Mouse (Mus musculus) cerebellum, adult 11-12 months (tissue): ENCODE measurements around the gene Sycp2.

Source experiments
- DNase-seq: peaks from one replicate; pipeline ENCODE4 v3.0.0; 2022

Gene Sycp2

DNA sequence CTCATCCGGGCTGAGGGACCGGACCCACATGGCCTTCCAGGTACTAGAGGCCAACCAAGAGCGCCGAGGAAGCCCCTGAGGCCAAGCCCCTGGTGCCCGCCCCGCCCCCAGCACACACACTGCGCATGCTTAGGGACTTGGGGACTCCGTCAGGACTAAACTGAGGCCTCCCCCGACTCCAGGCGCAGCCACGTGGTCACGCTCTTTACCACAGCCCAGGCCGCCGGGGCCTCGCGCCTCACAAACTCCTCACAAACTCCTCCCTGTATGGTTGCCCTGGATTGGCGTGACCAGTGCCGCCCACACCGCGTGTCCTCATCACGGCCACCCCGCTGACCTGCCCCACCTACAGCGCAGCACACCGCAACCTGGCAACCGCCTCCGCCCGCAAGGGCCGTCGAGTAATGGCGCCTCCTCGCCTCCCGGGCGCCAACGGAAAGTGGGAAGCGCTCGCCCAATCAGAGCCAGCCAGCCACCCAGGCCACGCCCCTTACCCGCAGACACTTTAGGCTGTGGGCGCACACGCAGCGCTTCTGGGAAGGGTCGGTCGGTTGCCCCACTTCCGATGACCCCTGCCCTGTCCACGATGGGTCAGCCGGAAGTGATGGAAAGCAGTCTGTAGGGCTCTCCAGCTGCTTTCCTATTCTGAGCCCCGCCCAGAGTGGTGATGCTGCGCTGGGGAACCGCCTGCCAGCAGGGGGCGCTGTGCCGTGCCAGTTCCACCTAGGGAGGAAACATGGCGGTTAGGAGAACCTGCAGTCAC, at the start of gene Sycp2:
TSS of gene Sycp2 (minus strand) at position 633 of the 763 bp plus-strand sequence.
- DNase-seq, result no peak

DNA sequence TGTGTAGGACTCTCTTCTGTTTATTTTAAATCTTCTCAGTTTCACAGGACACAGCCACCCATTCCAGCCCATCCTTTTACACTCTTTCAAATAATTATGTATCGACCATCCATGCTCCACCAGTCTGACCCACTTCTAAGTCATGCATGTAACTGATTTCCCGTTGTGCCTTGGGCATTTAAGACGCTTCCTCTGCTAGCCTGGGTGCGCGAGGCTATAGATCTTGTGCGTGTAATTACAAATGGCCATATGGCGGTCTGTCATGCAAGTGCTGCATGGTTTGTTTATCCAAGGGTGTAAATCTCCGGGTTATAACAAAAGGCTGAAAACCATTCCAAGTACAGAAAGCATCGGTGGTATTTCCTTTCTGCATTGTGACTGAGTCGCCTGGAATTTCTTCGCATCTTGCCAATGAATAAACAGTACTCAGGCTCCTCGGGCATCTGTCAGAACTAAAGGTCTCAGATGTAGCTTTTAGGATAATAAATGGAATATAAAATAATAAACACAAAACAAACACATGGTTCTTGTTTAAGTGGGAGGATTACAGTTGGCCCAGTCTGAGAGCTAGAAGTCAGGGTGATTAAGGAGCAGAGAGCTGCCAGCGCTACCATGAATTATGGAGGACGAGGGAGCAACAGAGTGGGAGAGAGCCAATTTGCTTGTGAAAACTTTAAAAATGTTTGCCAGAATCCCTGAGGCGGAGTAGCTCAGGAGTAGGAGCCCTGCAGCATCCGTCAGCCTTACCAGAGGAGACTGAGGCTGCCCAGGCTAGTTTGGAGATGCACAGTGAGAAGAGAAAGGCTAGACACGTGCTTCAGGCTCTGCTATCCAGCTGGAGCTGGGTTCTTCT, 47.4 kb upstream of the Sycp2 start:
- no peak for DNase-seq

DNA sequence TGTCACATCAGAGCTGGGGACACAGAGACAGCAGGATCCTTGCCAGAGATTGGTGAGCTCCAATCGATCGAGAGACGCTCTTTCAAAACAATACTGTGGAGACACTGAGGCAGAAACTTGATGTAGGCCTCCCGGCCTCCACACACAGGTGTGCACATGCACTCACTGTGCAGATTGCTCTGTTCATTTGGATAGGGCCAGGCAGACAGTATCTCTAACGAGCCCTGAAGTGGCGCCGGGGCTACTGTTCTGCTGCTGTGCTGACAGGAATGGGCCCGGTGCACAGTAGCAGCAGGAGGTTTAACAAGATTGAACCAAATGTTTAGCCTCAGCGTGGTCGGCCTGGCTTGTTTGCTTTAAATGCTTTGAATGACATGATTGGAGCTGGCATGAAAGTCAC, 43.5 kb upstream of the Sycp2 start:
- DNase-seq, result no peak

DNA sequence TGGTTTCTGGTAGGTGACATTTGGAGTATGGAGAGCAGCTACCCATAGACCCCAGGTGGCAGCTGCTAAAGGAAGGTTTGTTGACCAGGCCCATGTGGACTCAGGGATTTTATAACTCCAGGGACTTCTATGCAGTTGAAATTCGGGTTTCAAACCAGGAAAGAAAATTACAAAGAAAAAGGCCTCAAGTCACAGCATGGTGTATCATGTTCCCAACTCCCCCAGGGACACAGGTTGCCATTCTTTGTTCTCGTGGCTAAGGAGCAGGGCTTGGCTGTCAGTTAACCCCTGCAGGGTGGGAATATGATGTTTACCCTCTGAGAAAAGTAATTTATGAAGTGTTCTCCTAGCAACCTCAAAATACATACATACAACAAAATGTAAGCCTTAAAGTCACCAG, 42.8 kb upstream of the Sycp2 start:
- DNase-seq, result no peak

- no peak for DNase-seq
These were observed 41.9 kb upstream of the Sycp2 start for GRCm38 (mm10) chr2:178449386-178449785.

DNA sequence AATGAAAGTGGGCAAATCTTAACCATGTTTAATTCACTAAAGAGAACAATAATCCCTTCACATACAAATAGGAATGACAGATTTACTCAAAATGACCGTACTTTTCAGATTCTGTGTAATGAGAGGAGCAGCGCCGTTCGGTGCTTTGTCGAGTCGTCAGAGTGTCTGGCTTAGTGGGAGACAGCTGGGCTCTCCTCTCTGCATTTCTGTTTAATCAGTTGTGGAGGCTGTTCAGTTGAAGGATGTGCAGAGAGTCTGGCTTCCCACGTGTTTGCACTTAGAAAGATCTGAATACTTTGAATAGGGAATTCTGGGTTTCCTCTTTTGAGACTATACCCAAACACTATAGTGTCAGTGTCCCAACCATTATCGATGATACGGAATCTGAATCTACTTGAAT, 29.8 kb upstream of the Sycp2 start:
- no peak for DNase-seq

DNA sequence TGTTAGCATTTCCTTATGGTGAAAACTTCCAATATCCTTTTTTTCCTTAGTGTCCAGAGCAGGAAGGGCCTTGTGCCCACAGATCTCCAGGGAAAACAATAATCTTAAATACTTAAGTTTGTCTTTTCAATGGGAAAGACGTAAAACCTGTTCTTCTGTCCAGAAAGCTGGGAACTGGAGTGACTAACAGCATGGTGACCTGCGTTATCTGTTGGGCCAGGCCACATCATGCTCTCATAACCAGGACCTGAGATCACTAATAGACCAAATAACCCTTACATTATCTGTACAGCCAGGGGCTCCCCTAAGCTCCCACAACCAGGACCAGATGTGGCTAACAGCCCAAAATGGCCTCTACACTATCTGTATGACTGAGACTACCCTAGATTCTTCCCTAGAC, 26.4 kb upstream of the Sycp2 start:
- no peak for DNase-seq

DNA sequence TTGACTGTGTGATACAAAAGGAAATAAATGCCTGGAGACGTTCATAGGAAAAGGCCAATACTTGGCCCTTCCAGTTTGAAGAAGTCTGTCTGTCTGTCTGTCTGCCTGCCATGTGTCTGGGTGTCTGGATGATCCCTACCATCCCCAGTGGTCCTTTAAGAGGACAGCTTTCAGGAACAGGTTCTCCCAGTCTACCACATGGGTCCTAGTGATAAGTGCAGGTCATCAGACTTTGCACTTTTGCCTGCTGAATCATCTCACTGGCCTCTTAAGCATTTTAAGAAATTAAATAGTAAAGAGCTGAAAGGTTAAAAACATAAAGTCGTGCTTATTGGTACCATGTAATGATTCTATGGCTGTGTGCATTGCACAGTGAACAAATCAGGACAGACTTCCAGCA, 26.0 kb upstream of the Sycp2 start:
- no peak for DNase-seq

GRCm38 (mm10) chr2:178430231-178430630, 22.7 kb upstream of the Sycp2 start, which contains the start of gene Cdh26:
TSS of gene Cdh26 (plus strand) at chr2:178430531.
- DNase-seq, result no peak

DNA sequence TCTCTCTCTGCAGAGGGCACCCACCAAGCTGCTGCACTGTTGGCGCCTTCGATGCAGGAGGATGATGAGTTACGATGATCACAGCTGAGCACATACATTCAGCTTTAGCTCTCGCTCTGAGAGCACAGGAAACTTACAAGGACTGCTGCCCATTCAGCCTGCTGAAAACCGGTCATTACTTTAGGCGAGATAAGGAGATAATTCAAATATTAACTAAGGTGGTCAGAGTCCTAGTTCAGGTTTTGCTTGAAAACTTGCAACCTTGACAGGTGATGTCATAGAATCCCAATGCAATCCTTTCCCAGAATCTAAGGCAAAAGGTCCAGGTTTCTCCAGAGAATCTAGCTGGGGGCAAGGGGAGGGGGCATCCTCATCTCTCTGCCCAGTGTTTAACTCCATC, 21.9 kb upstream of the Sycp2 start:
- no peak for DNase-seq

- DNase-seq, result no peak
These were observed 21.2 kb upstream of the Sycp2 start for GRCm38 (mm10) chr2:178428676-178429075.

- no peak for DNase-seq
These were observed 20.7 kb upstream of the Sycp2 start for GRCm38 (mm10) chr2:178428183-178428582.

DNA sequence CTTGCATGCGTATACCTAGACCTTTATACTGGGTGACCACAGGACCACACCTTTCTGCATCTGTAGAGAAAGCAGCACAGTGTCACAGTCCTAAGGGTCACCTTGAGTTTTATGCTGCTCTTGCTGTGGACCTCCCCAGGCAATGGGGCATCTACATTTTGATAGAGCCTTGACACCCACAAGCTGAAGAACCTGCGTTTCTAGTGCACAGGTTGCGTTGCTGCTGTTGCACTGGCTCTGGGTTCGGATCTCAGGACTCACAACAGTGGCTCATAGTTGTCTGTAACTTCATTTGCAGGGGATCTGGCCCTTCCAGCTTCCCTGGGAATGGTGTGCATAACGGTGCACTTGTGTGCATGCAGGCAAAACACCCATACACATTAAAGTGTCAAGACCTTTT, 19.7 kb upstream of the Sycp2 start:
- DNase-seq, result no peak

DNA sequence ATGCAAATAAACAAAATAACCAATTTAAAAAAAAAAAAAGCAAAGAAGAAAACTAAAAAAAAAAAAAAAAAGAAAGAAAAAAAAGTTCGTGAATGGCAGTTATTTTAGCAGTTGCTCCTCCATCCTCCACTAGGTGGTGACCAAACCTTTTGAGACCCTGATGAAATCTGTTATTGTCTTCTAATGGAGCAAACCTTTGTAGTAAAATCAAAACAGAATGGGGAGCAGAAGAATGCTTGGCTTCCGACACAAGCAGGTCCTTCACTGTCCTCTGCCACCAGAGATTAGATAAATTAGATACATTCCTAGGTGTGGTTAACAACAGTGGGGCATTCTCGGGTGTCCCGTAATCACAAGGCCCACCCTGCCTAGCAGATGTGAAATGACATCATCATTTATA, 18.7 kb upstream of the Sycp2 start:
- DNase-seq, result no peak

DNA sequence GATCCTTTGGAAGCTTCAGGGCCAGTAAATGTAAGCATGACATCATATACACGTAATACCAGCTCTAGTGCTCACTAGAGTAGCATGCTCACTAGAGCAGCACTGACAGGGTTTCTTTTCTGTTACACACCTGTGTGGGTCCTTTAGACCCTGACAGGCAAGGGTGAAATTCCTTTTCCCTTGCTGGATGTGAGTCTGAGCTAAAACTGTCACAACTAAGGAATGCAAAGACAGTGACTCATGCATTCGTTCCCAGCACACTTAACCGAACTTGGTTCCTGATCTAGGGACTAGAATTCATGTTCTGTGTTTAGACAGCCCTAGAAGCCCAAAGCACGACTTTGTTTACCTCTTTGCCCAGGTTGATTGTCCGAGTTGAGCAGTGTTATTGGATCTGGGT, 15.7 kb upstream of the Sycp2 start:
- DNase-seq, result no peak

GRCm38 (mm10) chr2:178422186-178422585, 14.7 kb upstream of the Sycp2 start:
- no peak for DNase-seq

DNA sequence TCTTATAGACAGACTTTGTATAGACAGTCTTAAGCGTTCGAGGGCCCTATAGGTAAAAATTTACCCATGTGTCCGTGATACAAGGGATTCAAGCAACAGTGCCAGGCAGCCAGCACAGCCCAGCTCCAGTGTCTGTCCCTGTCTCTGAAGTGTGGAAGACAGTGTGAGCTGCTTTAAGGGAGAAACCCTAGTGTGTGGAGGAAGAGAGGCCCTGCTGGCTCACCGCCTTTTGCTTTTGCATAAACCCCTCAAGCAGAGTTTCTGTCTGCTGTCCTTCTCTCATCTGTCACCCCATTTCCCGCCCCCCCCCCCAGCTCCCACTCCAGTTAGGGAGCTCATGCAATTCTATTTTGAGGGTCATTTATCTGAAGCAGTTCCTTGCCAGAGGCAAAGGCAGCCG, 14.1 kb upstream of the Sycp2 start:
- no peak for DNase-seq

GRCm38 (mm10) chr2:178420576-178420975, 13.1 kb upstream of the Sycp2 start:
- DNase-seq, result no peak

GRCm38 (mm10) chr2:178416970-178417369, 9.5 kb upstream of the Sycp2 start:
- no peak for DNase-seq

- DNase-seq, result no peak
These were observed 8.9 kb upstream of the Sycp2 start for GRCm38 (mm10) chr2:178416427-178416826.

GRCm38 (mm10) chr2:178415150-178415448, 7.6 kb upstream of the Sycp2 start:
- DNase-seq, result no peak

- peak; percentile 32 for DNase-seq
These were observed 7.0 kb upstream of the Sycp2 start, which contains the start of the genes Ppp1r3d and Fam217b for GRCm38 (mm10) chr2:178414261-178415149. TSS of gene Ppp1r3d (minus strand) at chr2:178414472. TSS of gene Fam217b (plus strand) at chr2:178414524.
